Mouse (Mus musculus): ENCODE measurements around the gene Myo16.

- TF ChIP-seq POLR2A (IDR thresholded peaks at IDR 0.05; ENCODE audit: control insufficient read depth, low read depth, low read length) (no peak), CTCF (IDR thresholded peaks at IDR 0.05; ENCODE audit: control insufficient read depth, insufficient read depth, insufficient replicate concordance, low read depth, low read length) (no peak)
These were observed 394.4 kb downstream of the Myo16 start for GRCm38 (mm10) chr8:10548003-10548584.

All from testis, adult 2 months (tissue).